Mouse (Mus musculus): ENCODE results near the gene Insc. TPM values are rescaled to one million over a fixed set of nuclear protein-coding genes. Genes with fewer than 3 reads are reported as not detected.

Insc gene
- polyA plus RNA-seq, 1 experiment from 2014 or later = 4.9 TPM

DNA sequence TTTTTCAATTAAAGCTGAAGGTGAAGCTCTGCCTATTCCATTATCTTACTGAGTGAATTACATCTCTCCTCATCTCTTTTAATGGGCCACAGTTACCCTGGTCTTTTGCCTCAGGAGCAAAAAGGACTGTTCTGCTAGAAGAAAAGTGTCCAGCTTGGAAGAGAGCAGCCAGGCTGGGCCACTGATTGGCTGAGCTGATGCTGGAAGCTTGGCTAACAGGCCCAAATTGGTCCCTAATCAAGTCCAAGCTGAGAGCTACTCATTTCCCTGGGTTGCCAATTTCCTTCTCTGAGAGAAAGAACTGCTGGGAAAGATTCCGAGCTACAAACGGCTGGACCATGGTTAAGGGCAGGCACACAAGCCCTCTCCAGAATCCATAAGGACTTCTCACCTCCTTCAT is 140.1 kb downstream of the Insc start:
- no peak overlapping the region for H3K4me3 ChIP-seq (ENCODE audit: low read length)
- no peak overlapping the region for H3K27ac ChIP-seq (ENCODE audit: low read length)
- H3K9me3 ChIP-seq (ENCODE audit: low read length) = no peaks in the 10 kb centered on the region
- no peaks in the 10 kb centered on the region for H3K4me1 ChIP-seq (ENCODE audit: insufficient read depth, low read length)
- no peaks in the 10 kb centered on the region for H3K36me3 ChIP-seq (ENCODE audit: insufficient read depth, low read length)
- H3K4me2 ChIP-seq (replicated peaks; ENCODE audit: low read depth, low read length) = no peak overlapping the region
- no peak for ATAC-seq (ENCODE audit: low FRiP score, low TSS enrichment)
- WGBS = 77% methylated on average over 2 of the region's 2 CpGs
- H3K27me3 ChIP-seq (ENCODE audit: insufficient read depth, low read length) = no peaks in the 10 kb centered on the region
- H3K9ac ChIP-seq (replicated peaks; ENCODE audit: low read length) = no peak overlapping the region

DNA sequence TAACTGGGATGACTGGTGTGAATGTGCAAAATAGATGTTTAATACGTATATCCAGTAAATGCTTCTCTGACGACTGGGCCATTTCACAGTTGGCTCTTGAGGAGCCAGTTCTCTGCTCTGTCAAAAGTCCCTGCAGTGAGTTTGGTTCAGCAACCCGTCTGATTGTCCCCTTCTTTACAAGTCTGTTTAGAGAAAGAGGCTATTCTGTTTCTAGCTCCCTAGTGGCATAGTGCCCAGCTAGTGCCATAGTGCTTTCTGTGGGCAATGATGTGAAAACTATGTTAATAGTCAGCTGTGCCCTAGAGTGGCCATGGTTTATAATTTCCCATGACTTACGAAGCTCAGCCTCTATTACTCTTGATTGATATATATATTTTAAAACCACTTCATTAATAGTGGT is 143.4 kb downstream of the Insc start:
- Histone ChIP-seq H3K9ac (replicated peaks; ENCODE audit: low read length) (no peak overlapping the region), H3K4me1 (ENCODE audit: insufficient read depth, low read length) (no peaks in the 10 kb centered on the region), H3K4me3 (ENCODE audit: low read length) (no peak overlapping the region), H3K4me2 (replicated peaks; ENCODE audit: low read depth, low read length) (no peak overlapping the region), H3K36me3 (ENCODE audit: insufficient read depth, low read length) (no peaks in the 10 kb centered on the region), H3K27me3 (ENCODE audit: insufficient read depth, low read length) (no peaks in the 10 kb centered on the region), H3K9me3 (ENCODE audit: low read length) (no peaks in the 10 kb centered on the region), H3K27ac (ENCODE audit: low read length) (no peak overlapping the region)
- ATAC-seq (ENCODE audit: low FRiP score, low TSS enrichment) = no peak
- WGBS = 70% methylated on average over 4 of the region's 4 CpGs

DNA sequence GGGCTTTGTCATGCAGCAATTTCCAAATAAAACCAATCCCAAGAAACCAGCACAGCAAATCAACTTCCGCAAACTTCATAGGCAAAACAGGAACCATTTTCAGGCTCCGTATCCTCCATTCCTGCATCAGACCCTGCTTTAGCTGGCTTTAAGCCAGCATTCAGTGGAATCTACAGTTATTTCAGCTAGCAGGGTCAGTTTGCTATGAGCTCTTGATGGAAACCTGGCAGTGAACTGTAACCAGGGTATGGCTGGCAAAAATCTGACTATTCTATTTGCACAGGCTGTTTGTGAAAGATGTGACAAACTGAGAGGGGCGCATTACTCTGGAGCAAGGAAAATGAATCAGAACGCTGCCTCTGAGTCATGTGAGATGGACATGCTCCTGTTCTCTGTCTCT is 146.7 kb downstream of the Insc start:
- no peak overlapping the region for H3K9ac ChIP-seq (replicated peaks; ENCODE audit: low read length)
- no peaks in the 10 kb centered on the region for H3K27me3 ChIP-seq (ENCODE audit: insufficient read depth, low read length)
- no peaks in the 10 kb centered on the region for H3K4me1 ChIP-seq (ENCODE audit: insufficient read depth, low read length)
- H3K9me3 ChIP-seq (ENCODE audit: low read length) = no peaks in the 10 kb centered on the region
- no peak overlapping the region for H3K4me3 ChIP-seq (ENCODE audit: low read length)
- 91% methylated on average over 4 of the region's 4 CpGs for WGBS
- H3K4me2 ChIP-seq (replicated peaks; ENCODE audit: low read depth, low read length) = no peak overlapping the region
- no peaks in the 10 kb centered on the region for H3K36me3 ChIP-seq (ENCODE audit: insufficient read depth, low read length)
- no peak for ATAC-seq (ENCODE audit: low FRiP score, low TSS enrichment)
- no peak overlapping the region for H3K27ac ChIP-seq (ENCODE audit: low read length)

DNA sequence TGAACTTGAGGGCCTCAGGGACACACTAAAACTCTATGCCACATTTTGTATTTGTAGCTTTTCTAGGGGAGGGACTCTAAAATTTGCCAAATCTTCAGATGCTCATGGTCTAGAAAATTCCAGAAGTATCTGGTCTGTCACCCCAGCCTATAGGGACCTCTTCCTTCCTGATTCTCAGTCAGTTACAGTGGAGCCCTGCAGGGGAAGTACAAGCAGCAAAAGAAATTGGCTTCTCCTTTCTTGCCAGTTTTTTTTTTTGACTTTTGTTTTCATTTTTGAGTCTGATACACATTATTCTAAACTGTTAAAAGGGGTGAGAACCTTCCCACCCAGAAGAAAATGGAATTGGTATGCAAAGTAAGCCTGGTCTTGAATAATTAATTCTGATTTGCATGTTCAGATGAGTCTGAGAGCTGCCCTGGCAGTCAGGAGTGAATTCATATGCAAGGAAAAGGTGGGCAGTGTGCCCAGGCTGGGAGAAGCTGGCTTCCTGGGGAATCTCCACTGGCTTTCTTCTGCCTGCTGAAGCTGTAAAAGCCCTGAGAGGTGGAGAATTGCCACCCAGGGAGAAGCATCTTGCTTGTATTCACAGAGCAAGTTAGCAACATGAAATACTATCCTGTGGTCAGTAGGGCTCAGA is 149.2 kb downstream of the Insc start:
- no peaks in the 10 kb centered on the region for H3K36me3 ChIP-seq (ENCODE audit: insufficient read depth, low read length)
- no peaks in the 10 kb centered on the region for H3K9me3 ChIP-seq (ENCODE audit: low read length)
- no peak overlapping the region for H3K27ac ChIP-seq (ENCODE audit: low read length)
- H3K27me3 ChIP-seq (ENCODE audit: insufficient read depth, low read length) = no peaks in the 10 kb centered on the region
- no peaks in the 10 kb centered on the region for H3K4me1 ChIP-seq (ENCODE audit: insufficient read depth, low read length)
- no peak for ATAC-seq (ENCODE audit: low FRiP score, low TSS enrichment)
- no peak overlapping the region for H3K4me3 ChIP-seq (ENCODE audit: low read length)
- H3K9ac ChIP-seq (replicated peaks; ENCODE audit: low read length) = no peak overlapping the region
- no peak overlapping the region for H3K4me2 ChIP-seq (replicated peaks; ENCODE audit: low read depth, low read length)

DNA sequence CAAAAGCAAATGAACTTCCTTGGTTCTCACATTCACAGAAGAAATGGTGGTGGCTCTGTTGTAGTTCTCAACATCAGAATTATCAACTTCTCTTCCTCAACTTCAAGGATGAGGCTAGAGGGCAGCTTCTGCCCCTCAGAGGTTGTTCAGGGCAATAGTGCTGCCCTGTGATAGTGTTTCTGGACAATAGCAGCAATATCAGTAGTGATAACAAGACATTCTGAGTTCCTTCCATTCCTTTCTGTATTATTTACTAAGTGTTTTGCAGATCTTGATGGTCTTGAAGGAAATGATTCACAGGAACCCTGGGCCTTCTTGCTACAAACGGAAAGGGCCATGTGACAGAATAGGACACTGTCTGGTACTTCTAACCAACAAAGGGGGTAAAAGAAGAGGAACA is 150.4 kb downstream of the Insc start:
- 74% methylated on average over 1 of the region's 1 CpGs for WGBS
- no peaks in the 10 kb centered on the region for H3K4me1 ChIP-seq (ENCODE audit: insufficient read depth, low read length)
- H3K27me3 ChIP-seq (ENCODE audit: insufficient read depth, low read length) = no peaks in the 10 kb centered on the region
- no peak for ATAC-seq (ENCODE audit: low FRiP score, low TSS enrichment)
- no peak overlapping the region for H3K27ac ChIP-seq (ENCODE audit: low read length)
- no peaks in the 10 kb centered on the region for H3K9me3 ChIP-seq (ENCODE audit: low read length)
- no peak overlapping the region for H3K4me3 ChIP-seq (ENCODE audit: low read length)
- no peak overlapping the region for H3K4me2 ChIP-seq (replicated peaks; ENCODE audit: low read depth, low read length)
- no peaks in the 10 kb centered on the region for H3K36me3 ChIP-seq (ENCODE audit: insufficient read depth, low read length)
- no peak overlapping the region for H3K9ac ChIP-seq (replicated peaks; ENCODE audit: low read length)

DNA sequence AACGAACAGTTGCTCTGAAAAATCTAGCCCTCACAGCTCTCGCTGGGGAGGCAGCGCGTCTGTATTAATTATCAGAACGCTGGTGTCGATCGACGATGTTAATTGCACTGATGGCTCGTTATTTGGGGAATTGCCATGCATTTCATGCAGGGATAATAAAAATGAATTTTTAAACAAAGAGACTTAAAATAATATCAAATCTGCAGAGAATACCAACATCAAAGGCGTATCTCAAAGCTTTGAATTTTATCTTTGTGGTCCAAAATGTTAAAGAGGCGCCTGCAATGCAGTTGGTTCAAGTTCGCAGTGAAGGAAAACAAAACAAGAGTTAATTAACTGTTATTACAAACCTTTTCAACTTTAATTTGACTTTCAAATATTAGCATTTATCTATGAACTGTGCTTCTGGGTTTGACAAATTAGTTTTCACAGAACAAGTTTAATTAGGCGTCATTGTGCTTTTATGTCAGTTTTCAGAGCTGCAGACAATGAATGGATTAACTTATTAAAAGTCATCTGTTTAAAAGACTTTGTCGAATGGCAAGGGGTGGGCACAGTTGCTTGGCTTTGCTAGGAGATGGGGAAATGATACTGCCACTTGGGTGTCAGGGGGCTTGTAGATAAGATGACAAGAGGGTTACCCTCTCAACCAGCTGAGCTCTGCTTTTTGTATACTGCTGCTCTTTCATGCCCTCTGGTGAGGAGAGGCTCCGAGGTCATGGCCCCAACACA is 153.6 kb downstream of the Insc start:
- no peak overlapping the region for H3K9ac ChIP-seq (replicated peaks; ENCODE audit: low read length)
- no peaks in the 10 kb centered on the region for H3K36me3 ChIP-seq (ENCODE audit: insufficient read depth, low read length)
- H3K27ac ChIP-seq (ENCODE audit: low read length) = no peak overlapping the region
- no peak overlapping the region for H3K4me2 ChIP-seq (replicated peaks; ENCODE audit: low read depth, low read length)
- H3K9me3 ChIP-seq (ENCODE audit: low read length) = no peaks in the 10 kb centered on the region
- H3K27me3 ChIP-seq (ENCODE audit: insufficient read depth, low read length) = no peaks in the 10 kb centered on the region
- no peaks in the 10 kb centered on the region for H3K4me1 ChIP-seq (ENCODE audit: insufficient read depth, low read length)
- H3K4me3 ChIP-seq (ENCODE audit: low read length) = no peak overlapping the region
- WGBS = 88% methylated on average over 15 of the region's 15 CpGs
- no peak for ATAC-seq (ENCODE audit: low FRiP score, low TSS enrichment)

Other genes starting within 250 kb of the Insc start
- 1.4 and 1.6 TPM in 2 replicates for gene Cyp2r1, start 180.7 kb upstream of the Insc start, polyA plus RNA-seq (2015; fragmentation: Nextera tagmentation; extraction: Ambion mirVana)
- 1.0 and 1.7 TPM in 2 replicates for gene Calca, start 107.3 kb upstream of the Insc start, polyA plus RNA-seq (2015; fragmentation: Nextera tagmentation; extraction: Ambion mirVana)
- gene Calcb, start 25.1 kb upstream of the Insc start, polyA plus RNA-seq (2015; fragmentation: Nextera tagmentation; extraction: Ambion mirVana) = 0.16 and 0.44 TPM in 2 replicates

Data from kidney, embryonic 16.5 days (tissue).